Mouse (Mus musculus): ENCODE measurements at regions not wholly inside any gene's neighbourhood (a gene's known extent, or its start where the extent isn't known, plus 50 kb on each side); places are given as distances from the start of the nearest gene placed in this dataset.
"Not testable (repeated sequence)": the region's sequence is repeated elsewhere in the genome, so short reads cannot be mapped to it uniquely, and the experiment has no call there.

GRCm38 (mm10) chr3:8206623-8207404, 1403.1 kb downstream of the Zfp704 start:
- in situ Hi-C loops (cut with MboI, MseI) = no loop called here

- in situ Hi-C loops (cut with MboI, MseI) = no loop called here
Measured at GRCm38 (mm10) chr3:8163030-8163429, 1446.9 kb downstream of the Zfp704 start.

- in situ Hi-C loops (cut with MboI, MseI) = no loop called here
Measured at GRCm38 (mm10) chr3:8161997-8162756, 1447.7 kb downstream of the Zfp704 start.

GRCm38 (mm10) chr3:8143016-8143415, 1466.9 kb downstream of the Zfp704 start:
- in situ Hi-C loops (cut with MboI, MseI) = no loop called here

DNA sequence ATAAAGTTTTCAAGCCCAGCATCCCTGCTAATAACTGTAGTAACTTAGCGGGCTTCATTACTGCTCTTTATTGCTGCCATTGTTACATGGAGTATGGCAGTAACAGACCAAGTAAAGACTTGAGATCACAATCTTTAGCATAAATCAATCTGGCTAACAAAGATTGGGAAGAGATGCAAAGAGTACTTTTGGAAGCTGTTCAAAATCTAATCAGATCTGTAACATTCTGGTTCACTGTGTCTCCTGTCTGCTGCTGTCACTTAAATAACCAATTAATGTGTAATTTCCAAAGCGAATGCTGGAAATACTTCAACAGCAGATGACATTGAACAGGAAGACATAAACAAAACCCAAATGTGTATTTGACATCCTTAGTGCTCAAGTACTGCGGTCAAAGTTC, 1467.7 kb downstream of the Zfp704 start:
- in situ Hi-C loops (cut with MboI, MseI) = no loop called here

- in situ Hi-C loops (cut with MboI, MseI) = no loop called here
Measured at GRCm38 (mm10) chr3:8141664-8142084, 1468.2 kb downstream of the Zfp704 start.

DNA sequence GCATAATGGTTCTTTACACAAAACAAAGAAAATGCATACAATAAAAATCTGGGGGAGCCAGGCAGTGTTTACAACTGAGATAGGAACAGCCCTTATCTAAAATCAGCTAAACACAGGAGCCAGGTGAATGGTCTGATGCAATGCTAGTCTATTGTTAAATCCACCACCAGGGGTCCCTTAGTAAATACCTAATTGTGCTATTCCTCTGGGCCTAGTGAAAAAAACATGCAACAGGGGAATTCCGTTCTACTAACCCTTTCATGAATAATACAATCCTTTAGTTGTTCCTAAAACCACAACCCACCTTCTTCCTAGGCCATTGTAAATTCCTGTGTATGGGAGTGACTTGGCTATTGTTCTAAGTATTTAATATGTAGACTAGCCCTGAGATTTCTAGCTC, 1486.2 kb downstream of the Zfp704 start:
- in situ Hi-C loops (cut with MboI, MseI) = not testable (repeated sequence)

DNA sequence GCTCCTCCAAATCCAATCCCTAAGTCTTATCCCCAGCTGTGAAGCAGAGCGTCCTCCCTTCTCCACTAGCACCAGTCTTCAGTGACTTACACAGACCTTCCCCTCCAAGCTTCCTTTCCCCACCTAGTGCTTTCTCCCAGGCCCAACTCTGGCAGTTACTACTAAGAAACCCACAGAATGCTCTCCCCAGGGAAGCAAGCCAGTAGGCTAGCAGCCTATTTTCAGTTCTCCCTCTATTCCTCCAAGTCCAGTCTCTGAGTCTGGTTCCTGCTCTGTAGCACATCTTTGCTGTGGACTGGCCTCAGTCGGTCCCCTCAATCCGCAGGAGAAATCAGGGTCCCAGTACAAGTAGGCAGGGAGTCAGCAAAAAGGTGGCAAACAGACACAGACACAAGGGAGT, 1486.7 kb downstream of the Zfp704 start:
- in situ Hi-C loops (cut with MboI, MseI) = no loop called here

DNA sequence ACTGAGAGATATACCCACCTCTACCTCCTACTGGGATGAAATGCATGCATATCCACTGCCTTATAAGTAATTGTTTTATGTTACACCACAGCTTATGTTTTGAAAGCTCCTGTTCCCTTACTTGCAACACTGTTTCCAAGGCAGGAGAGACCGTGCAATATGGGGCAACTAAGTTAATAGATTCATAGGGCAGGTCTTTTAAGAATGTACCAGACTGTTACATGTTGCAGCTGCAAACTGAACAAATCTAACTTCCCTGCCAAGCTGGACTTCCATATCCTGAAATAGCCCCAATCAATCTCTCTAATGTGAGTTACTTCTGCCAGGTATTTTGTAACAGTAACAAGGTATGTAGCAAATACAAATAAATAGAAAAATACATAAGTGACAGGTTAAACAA, 1478.0 kb upstream of the 1700008P02Rik start:
- in situ Hi-C loops (cut with MboI, MseI) = no loop called here

DNA sequence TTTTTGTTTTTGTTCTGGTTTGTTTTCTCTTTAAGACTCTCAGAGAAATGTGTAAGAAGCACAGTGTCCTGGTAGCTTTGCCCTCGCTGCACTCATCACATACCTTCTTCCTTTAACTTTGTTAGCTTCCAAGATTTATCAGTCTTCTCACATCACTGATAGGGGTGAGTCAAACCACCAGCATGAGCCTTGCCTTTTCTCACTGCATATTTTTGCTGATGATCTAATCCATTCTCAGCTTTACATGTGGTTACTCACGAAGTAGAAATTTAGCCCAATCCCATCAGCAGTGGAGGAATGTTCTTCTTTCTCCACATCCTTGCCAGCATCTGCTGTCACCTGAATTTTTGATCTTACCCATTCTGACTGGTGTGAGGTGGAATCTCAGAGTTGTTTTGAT, 1464.5 kb upstream of the 1700008P02Rik start:
- in situ Hi-C loops (cut with MboI, MseI) = no loop called here

- in situ Hi-C loops (cut with MboI, MseI) = no loop called here
Measured at GRCm38 (mm10) chr3:8053711-8054110, 1433.5 kb upstream of the 1700008P02Rik start.

DNA sequence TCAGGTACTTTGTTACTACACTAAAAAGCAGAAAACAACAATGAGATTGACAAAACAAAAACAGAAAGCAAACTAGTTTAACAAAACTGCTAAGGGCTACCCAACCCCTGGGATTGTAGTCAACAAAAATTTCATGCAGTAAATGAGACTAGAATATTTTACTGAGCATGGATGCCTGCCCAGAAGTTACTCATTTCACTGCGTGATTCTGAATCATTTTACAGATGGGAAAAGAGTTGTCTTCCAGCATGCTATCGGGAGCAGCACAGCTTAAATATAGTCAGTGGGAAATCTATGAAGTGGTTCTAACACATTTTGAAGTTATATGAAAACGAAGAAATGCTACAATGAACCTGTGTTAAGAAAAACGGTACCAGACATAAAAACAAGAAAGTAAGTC, 1430.9 kb upstream of the 1700008P02Rik start:
- in situ Hi-C loops (cut with MboI, MseI) = no loop called here

DNA sequence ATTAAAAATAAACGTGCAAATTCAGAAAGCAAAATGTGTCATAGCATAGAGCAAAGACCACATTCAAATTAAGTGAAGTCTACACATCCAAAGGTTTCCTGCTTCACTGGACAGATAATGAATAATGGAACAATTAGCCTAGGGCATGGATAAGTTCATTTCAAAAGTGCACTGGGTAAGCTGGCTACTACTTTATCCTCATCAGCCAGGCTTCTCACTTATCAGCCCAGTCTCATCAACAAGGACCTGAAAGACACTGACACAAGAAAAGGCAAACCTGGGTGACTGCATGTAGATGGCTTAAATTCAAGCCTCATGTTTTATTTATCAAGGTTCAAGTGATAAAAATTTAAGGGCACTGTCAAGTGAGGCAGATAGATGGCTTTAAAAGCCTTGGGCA, 1429.5 kb upstream of the 1700008P02Rik start:
- in situ Hi-C loops (cut with MboI, MseI) = no loop called here

DNA sequence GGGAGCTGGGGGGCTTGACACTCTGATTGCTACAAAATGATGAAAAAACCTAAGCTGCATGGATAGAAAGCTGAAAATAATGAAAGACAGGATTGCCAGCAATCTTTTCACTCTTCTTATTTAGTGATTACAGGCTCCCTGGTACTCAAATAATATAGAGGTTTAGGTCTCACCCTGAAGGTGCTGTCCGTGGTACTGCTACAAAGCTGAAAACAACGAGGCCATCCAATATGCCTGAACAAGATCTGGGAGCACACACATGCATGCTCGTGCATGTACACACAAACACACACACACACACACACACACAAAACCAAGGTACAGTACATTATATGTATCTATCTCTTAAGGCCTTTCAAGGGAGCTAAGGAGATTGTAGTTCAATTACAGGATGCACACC, 1426.1 kb upstream of the 1700008P02Rik start:
- in situ Hi-C loops (cut with MboI, MseI) = no loop called here

- in situ Hi-C loops (cut with MboI, MseI) = no loop called here
Measured at GRCm38 (mm10) chr3:8036697-8037096, 1416.5 kb upstream of the 1700008P02Rik start.

GRCm38 (mm10) chr3:8035091-8035729, 1415.0 kb upstream of the 1700008P02Rik start:
- in situ Hi-C loops (cut with MboI, MseI) = no loop called here

GRCm38 (mm10) chr3:8026325-8027017, 1406.2 kb upstream of the 1700008P02Rik start:
- in situ Hi-C loops (cut with MboI, MseI) = no loop called here

- in situ Hi-C loops (cut with MboI, MseI) = no loop called here
Measured at GRCm38 (mm10) chr3:8022654-8023053, 1402.4 kb upstream of the 1700008P02Rik start.

DNA sequence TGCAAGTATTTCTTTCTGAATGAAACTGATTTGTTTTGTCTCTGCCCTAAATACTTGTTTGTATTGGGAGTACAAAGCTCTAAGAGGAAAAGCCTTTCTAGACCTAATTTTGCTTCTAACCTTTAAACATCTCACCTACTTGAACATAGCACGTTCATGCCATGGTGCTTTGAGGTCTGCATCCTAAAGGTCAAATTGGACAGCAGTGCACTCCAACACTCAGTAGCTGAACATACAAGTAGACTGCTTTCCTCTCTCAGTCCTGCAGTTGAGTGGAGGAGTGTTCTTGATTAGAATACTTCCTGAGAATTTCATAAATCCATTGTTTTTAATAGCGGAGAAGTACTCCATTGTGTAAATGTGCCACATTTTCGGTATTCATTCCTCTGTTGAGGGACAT, 1397.2 kb upstream of the 1700008P02Rik start:
- in situ Hi-C loops (cut with MboI, MseI) = no loop called here

DNA sequence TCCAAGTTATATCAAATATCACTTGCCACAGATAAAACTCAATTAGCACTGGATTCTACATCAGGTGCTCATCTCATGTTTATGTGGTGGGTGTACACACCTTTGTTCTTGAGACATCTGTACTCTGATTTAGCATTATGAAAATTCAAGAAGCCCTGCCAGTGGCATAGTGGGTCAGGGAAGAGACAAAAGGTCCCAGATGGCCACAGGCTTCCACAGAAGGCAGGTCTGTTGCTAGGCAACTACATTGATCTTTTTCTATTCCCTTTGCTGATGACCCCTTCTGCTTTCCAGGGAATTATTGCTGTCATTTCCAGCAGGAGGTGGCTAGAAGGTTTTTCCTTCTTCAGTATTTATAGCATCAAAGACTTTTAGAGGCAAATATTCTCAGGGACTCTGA, 1396.7 kb upstream of the 1700008P02Rik start:
- in situ Hi-C loops (cut with MboI, MseI) = no loop called here

GRCm38 (mm10) chr3:8009966-8010365, 1389.7 kb upstream of the 1700008P02Rik start:
- in situ Hi-C loops (cut with MboI, MseI) = no loop called here

Data from T-helper 1 cell (primary cell).